Mouse (Mus musculus): ENCODE results near the gene Adamts10.

DNA sequence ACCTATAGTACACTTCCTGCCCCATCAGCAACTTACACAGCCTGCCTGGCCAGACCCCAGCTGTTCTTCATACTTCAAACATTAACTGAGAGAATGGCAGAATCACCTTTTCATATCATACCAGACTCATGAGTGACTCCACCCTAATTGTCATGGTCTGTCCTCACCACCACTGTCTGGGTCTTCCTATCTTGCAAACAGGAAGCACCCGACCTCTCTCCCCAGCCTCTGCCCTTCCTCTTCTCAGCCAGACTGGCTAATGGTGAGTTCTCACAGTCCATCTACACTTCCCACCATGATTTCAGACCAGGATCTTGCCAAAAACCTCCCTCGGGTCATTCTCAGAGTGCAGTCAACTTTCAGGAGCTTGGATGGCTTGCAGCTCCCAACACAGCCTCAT lies 42.2 kb downstream of the Adamts10 start:
- no peak for TF ChIP-seq CTCF (IDR thresholded peaks at IDR 0.05; ENCODE audit: borderline replicate concordance, extremely low read depth, insufficient read depth, insufficient read length)
- TF ChIP-seq POLR2A (IDR thresholded peaks at IDR 0.05; ENCODE audit: borderline replicate concordance, extremely low read depth, insufficient read depth, insufficient read length, poor library complexity, severe bottlenecking): no peak
